Mouse (Mus musculus) heart, embryonic 13.5 days (tissue): Measurements from ENCODE around the gene Obscn. TPM values are rescaled to one million over a fixed set of nuclear protein-coding genes. Genes with fewer than 3 reads are reported as not detected.

Experiments used
- ATAC-seq: fragments of 200-750 bp; cut with Nextera tagmentation; 2 replicates; pipeline ENCODE4 v1.8.0; 2017; ENCODE audit warnings: moderate TSS enrichment; ENCODE audit not compliant: insufficient number of reproducible peaks, low FRiP score, low TSS enrichment; ENCODE audit errors: extremely low read depth
- H3K27ac ChIP-seq: fragments of 300-500 bp; sonication (generic); replicated peaks from 2 replicates; pipeline ENCODE4 v1.5.1; 2015; ENCODE audit warnings: moderate library complexity, mild to moderate bottlenecking, inconsistent platforms
- H3K27me3 ChIP-seq: fragments of 300-500 bp; sonication (generic); replicated peaks from 2 replicates; pipeline ENCODE4 v1.6.1; 2015; ENCODE audit warnings: mild to moderate bottlenecking, inconsistent platforms
- H3K36me3 ChIP-seq: fragments of 300-500 bp; sonication (generic); 2 replicates; pipeline ENCODE4 v1.6.1; 2015; ENCODE audit warnings: mild to moderate bottlenecking, inconsistent platforms
- H3K4me1 ChIP-seq: fragments of 300-500 bp; sonication (generic); 2 replicates; pipeline ENCODE4 v1.6.1; 2015; ENCODE audit warnings: inconsistent platforms
- H3K4me2 ChIP-seq: fragments of 300-500 bp; sonication (generic); 2 replicates; pipeline ENCODE4 v1.6.1; 2015; ENCODE audit warnings: inconsistent platforms, mild to moderate bottlenecking, moderate library complexity
- H3K4me3 ChIP-seq: fragments of 300-500 bp; sonication (generic); 2 replicates; pipeline ENCODE4 v1.5.1; 2015; ENCODE audit warnings: moderate library complexity, mild to moderate bottlenecking, inconsistent platforms
- H3K9ac ChIP-seq: fragments of 300-500 bp; sonication (generic); 2 replicates; pipeline ENCODE4 v1.6.1; 2015; ENCODE audit warnings: inconsistent platforms, mild to moderate bottlenecking, moderate library complexity
- H3K9me3 ChIP-seq: fragments of 300-500 bp; sonication (generic); 2 replicates; pipeline ENCODE4 v1.6.1; 2016; ENCODE audit warnings: inconsistent platforms
- WGBS: fragments of 180-500 bp; shearing (Covaris S2); methylation state at CpG from one replicate; pipeline ENCODE4 v1.1.7; 2015; ENCODE audit warnings: mixed read lengths; 5-methylcytosine and 5-hydroxymethylcytosine counted together
- polyA plus RNA-seq: library from polyadenylated mRNA; unstranded; fragments of >200 nt; fragmentation: Nextera tagmentation; extraction: Ambion mirVana; gene quantifications from 2 replicates; pipeline ENCODE4 v1.2.1, GENCODE M21; 2015

Obscn gene
- polyA plus RNA-seq: 38.9 and 44.4 TPM in 2 replicates

DNA sequence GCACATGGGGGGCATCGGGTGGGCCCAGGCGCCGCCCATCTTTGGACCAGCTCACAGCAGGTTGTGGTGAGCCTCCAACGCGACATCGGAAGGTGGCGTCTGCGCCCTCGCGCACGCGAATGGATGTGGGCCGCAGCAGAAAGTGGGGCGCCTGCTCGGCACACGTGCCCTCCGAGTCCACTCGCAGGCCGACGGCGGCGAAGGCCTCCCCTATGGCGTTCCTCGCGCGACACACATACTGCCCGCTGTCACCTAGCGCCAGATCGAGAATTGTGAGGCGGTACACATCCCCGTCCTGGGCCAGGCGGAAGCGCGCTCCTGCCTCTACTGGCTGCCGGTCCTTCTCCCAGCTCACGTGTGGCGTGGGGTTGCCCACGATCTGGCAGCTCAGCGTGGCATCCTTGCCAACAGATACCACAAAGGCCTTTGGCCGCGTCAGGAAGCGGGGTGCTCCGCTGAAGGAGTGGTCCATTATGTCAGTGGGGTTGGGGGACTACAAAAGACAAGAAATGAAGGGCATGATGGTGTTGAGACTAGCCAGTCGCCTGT is at the start of gene Obscn:
Gene Obscn, minus strand, starts transcription at position 499 of the 549 bp plus-strand sequence.
- ATAC-seq: no peak
- peaks cover 56% of the 10 kb centered on the region for H3K4me1 ChIP-seq
- peak within 1 kb of the TSS; percentile 50 for H3K4me3 ChIP-seq
- peak within 1 kb of the TSS; percentile 70 for H3K4me2 ChIP-seq
- peaks cover 39% of the 10 kb centered on the region for H3K36me3 ChIP-seq
- no peaks in the 10 kb centered on the region for H3K9me3 ChIP-seq
- H3K27me3 ChIP-seq: peaks cover 64% of the 10 kb centered on the region
- WGBS: 25% methylated on average over 44 of the region's 44 CpGs
- H3K9ac ChIP-seq: peak within 1 kb of the TSS; percentile 86
- H3K27ac ChIP-seq: peak within 1 kb of the TSS; percentile 97

DNA sequence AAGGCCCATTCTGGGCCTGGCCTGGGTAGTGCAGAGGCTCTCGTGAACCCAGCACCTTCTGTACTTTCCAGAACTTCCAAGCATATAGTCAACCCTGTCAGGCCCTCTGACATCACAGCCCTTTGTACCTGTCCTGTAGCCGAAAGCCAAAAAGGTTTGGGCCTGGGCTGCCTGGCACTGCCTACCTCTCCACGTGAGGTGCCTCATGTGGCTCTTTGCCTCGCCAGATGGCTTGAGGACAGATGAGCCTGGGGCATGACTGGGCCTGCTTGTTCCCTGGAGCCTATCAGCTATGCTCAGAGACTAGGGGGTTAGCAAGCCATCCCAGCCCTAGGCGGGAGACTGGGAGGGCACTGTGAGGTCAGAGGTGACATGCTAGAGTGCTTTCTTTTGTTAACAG is 49.3 kb upstream of the Obscn start:
- ATAC-seq: no peak
- H3K36me3 ChIP-seq: peaks cover 33% of the 10 kb centered on the region
- peaks cover 25% of the 10 kb centered on the region for H3K4me1 ChIP-seq
- H3K9me3 ChIP-seq: no peaks in the 10 kb centered on the region
- H3K9ac ChIP-seq: no peak overlapping the region
- no peaks in the 10 kb centered on the region for H3K27me3 ChIP-seq
- H3K27ac ChIP-seq: no peak overlapping the region
- no peak overlapping the region for H3K4me2 ChIP-seq
- no peak overlapping the region for H3K4me3 ChIP-seq
- WGBS: 77% methylated on average over 5 of the region's 5 CpGs

DNA sequence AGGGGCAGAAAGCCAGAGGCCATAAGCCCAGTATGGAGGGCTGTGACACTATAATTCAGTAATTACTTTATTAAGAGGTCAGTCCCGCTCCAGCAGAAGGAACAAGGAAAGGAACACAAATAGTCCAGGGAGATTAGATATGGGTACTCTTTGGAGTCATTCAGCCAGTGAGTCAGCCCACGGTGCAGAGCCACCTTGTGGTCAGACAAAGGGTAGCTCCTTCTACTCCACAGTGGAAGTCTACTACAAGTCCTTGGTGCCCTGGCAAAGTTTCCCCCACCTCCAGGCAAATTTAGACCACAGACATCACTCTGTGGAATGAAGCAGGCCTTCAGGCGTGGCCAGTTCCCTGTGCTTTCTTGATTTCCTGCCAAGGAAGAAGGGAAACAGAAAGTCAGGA is 47.6 kb upstream of the Obscn start:
- Histone ChIP-seq H3K4me2 (0 out of 2 replicates have a peak overlapping the region, but pooled peaks have one; percentile 4), H3K36me3 (peaks cover 33% of the 10 kb centered on the region), H3K9me3 (no peaks in the 10 kb centered on the region), H3K27me3 (peaks cover 14% of the 10 kb centered on the region), H3K9ac (0 out of 2 replicates have a peak overlapping the region, but pooled peaks have one; percentile 33), H3K27ac (peak overlapping the region; percentile 46), H3K4me3 (no peak overlapping the region), H3K4me1 (peaks cover 25% of the 10 kb centered on the region)
- WGBS: 6% methylated on average over 3 of the region's 3 CpGs
- ATAC-seq: no peak

DNA sequence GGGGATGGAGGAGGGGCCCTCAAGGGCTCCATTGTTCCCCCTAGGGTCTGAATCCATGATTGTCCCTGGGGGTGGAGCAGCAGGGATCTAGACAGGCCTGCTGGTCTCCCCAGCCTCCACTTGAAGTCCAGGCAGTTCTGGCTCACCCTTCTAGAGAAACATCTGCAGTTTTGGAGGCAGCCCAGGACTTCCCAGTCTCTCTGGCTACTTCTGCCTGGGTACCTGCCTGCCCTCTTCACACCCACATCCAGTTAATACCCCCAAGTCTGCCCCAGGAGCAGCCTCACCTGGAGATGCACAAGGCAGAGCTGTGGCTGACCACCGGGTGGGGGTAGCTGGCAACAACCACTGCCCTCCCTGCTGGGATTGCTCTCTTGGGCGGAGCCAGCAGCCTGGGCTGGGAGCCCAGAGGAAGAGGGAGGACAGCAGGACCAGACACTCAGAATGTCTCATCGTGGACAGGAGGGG is 46.7 kb upstream of the Obscn start, which contains the start of gene Gjc2:
Gene Gjc2, minus strand, starts transcription at position 350 of the 468 bp plus-strand sequence.
- peaks cover 25% of the 10 kb centered on the region for H3K4me1 ChIP-seq
- peak within 1 kb of the TSS; percentile 46 for H3K27ac ChIP-seq
- H3K27me3 ChIP-seq: peaks cover 23% of the 10 kb centered on the region
- WGBS: 39% methylated on average over 3 of the region's 3 CpGs
- no peak for ATAC-seq
- peaks cover 33% of the 10 kb centered on the region for H3K36me3 ChIP-seq
- 0 out of 2 replicates have a peak within 1 kb of the TSS, but pooled peaks have one; percentile 33 for H3K9ac ChIP-seq
- 0 out of 2 replicates have a peak within 1 kb of the TSS, but pooled peaks have one; percentile 4 for H3K4me2 ChIP-seq
- H3K9me3 ChIP-seq: no peaks in the 10 kb centered on the region
- H3K4me3 ChIP-seq: no peak within 1 kb of the TSS

DNA sequence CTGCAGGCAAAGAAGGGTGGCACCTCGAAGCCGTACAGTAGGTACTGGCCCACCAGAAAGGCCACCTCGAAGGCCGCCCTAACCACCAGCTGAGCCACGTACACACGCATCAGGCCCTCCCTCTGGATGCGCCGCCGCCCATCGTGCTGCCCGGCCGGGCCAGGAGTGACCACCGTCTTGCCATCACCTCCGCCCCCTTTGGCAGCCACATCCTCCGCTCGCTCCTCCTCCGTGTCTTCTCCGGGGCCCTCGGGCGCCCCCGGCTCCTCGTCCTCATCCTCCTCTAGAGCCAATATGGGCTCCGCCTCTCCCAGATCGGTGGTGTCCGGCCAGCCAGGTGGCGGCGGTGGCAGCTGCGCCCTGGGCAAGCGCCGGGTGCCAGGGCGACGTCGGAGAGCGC is 40.7 kb upstream of the Obscn start:
- peak overlapping the region; percentile 45 for H3K4me3 ChIP-seq
- no peak overlapping the region for H3K27ac ChIP-seq
- peak overlapping the region; percentile 65 for H3K4me2 ChIP-seq
- peaks cover 83% of the 10 kb centered on the region for H3K27me3 ChIP-seq
- peaks cover 25% of the 10 kb centered on the region for H3K4me1 ChIP-seq
- ATAC-seq: no peak
- no peaks in the 10 kb centered on the region for H3K36me3 ChIP-seq
- no peaks in the 10 kb centered on the region for H3K9me3 ChIP-seq
- peak overlapping the region; percentile 63 for H3K9ac ChIP-seq
- WGBS: 5% methylated on average over 34 of the region's 34 CpGs

DNA sequence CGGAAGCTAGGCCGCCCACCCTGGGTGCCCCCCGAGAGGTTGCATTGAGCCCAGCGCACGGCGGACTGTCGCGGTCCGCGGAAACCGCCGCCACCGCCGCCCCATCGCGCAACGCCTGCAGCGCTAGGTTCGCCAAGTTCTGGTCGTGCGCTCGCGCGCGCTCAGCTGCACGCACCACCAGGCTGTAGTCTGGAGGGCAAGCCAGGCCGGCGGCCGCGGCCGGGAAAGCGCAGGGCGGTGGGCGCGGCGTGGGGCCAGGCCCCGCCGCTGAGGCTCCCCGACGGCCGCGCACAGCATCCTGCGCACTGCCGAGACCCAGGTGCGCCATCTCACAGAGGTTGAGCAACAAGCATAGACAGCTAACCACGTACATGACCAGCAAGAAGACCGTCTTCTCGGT is 40.3 kb upstream of the Obscn start:
- H3K9ac ChIP-seq: peak overlapping the region; percentile 63
- H3K4me3 ChIP-seq: peak overlapping the region; percentile 45
- H3K4me1 ChIP-seq: peaks cover 25% of the 10 kb centered on the region
- 2% methylated on average over 48 of the region's 48 CpGs for WGBS
- H3K27ac ChIP-seq: no peak overlapping the region
- peak overlapping the region; percentile 65 for H3K4me2 ChIP-seq
- no peaks in the 10 kb centered on the region for H3K36me3 ChIP-seq
- peaks cover 87% of the 10 kb centered on the region for H3K27me3 ChIP-seq
- no peaks in the 10 kb centered on the region for H3K9me3 ChIP-seq
- no peak for ATAC-seq

DNA sequence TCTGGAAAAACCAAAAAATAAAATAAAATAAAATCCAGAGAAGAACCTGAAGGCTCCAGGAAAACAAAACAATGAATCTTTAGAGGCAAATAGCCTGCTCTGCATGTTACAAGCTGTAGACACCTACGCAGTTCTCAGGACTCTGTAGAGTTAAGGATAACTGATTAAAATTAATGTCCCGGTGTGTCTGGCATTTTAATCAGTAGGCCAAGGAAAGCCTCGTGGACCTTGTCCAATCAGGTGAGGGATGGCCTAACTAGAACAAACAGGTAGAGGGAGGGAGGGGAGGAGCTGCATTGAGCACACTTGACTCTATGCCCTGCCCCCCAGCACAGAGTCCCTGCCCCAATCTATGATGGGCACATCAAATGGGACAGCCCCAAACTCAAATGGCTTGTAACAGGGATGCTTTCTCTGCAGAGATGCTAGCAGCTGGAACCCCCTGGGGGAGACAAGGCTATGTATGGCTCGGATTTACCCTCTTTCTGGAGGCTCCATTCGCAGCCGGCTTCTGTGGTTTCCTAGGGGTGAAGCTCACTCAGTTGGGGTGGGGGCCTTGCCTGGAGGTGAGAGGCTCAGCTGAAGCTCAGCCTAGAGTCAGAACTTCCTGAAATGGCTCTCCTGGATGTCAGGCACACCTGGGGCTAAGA is 38.1 kb upstream of the Obscn start:
- Histone ChIP-seq H3K4me1 (peaks cover 18% of the 10 kb centered on the region), H3K4me3 (no peak overlapping the region), H3K9me3 (no peaks in the 10 kb centered on the region), H3K36me3 (no peaks in the 10 kb centered on the region), H3K27ac (no peak overlapping the region), H3K4me2 (no peak overlapping the region), H3K27me3 (peaks cover 79% of the 10 kb centered on the region), H3K9ac (no peak overlapping the region)
- 59% methylated on average over 6 of the region's 6 CpGs for WGBS
- no peak for ATAC-seq

DNA sequence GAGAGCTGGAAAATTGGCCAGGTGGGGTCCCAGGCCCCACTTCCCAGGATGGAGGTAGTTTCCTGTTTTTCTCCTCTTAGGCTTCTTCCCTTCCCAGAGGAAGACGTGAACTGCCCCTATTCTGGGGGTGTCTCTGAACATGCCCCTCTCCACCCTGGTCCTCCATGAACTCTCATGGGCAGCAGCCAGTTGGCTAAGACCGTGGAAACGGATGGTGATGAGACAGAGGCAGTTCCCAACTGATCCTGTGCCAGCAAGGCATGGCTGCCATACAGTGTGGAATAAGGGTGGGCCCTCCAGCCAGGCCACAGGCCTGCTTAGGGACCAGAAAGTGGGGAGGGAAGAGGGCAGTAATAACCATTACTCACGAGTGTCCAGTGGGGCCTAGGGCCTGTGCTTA is 34.3 kb upstream of the Obscn start:
- WGBS: 75% methylated on average over 4 of the region's 4 CpGs
- no peaks in the 10 kb centered on the region for H3K36me3 ChIP-seq
- ATAC-seq: no peak
- no peak overlapping the region for H3K9ac ChIP-seq
- peaks cover 42% of the 10 kb centered on the region for H3K27me3 ChIP-seq
- no peak overlapping the region for H3K4me3 ChIP-seq
- no peaks in the 10 kb centered on the region for H3K9me3 ChIP-seq
- peaks cover 16% of the 10 kb centered on the region for H3K4me1 ChIP-seq
- no peak overlapping the region for H3K4me2 ChIP-seq
- no peak overlapping the region for H3K27ac ChIP-seq

DNA sequence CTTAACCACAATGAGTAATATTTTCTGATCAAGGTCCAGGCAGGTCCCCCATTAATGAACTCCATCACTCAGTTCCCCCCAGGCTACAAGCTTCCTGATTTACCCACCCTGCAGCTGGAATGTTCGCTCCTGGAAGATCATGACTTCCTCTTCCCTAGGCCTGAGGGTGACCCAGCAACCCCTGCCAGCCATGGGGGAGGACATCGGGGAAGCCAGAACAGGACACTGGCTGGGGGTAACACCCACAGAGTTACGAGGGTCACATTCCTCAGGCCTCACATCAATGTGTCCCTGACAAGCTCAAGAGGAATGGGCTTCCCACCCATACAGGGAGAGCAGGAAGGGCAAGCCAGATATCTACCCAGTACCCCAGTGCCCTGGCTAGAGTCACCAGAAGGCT is 33.6 kb upstream of the Obscn start:
- Histone ChIP-seq H3K36me3 (no peaks in the 10 kb centered on the region), H3K4me3 (no peak overlapping the region), H3K4me1 (peaks cover 22% of the 10 kb centered on the region), H3K9ac (no peak overlapping the region), H3K4me2 (no peak overlapping the region), H3K9me3 (no peaks in the 10 kb centered on the region), H3K27me3 (peaks cover 34% of the 10 kb centered on the region), H3K27ac (no peak overlapping the region)
- 41% methylated on average over 3 of the region's 3 CpGs for WGBS
- no peak for ATAC-seq

DNA sequence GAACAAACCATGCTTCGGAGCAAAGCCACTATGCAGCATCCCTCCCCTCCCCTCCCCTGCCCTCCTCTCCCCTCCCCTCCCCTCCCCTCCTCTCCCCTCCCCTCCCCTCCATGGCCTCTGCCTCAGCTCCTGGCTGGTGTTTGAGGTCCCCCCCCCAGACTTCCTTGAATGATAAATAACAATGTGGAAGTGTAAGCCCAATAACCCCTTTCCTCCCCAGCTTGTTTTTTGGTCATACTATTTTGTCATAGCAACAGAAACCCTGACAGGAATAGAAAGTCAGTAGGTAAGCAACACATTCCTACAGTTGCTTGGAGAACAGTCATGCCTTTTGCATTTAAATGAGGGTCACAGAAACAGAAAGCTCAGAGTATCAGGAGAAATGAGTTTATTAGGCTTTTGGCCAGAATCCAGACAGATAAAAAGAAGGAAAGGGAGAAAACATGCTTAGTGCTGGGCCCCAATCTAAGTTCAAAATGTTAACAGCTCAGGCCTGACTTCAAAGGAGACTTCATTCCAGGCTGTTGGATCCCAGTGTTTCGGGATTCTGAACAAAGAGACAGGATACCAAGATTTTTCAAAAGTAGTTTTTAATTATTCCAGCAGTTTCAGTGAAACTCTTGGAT is 29.5 kb upstream of the Obscn start:
- peak overlapping the region; percentile 100 for H3K27ac ChIP-seq
- H3K9ac ChIP-seq: no peak overlapping the region
- no peaks in the 10 kb centered on the region for H3K27me3 ChIP-seq
- H3K36me3 ChIP-seq: no peaks in the 10 kb centered on the region
- no peak overlapping the region for H3K4me2 ChIP-seq
- H3K9me3 ChIP-seq: no peaks in the 10 kb centered on the region
- H3K4me3 ChIP-seq: no peak overlapping the region
- ATAC-seq: no peak
- WGBS: 46% methylated on average over 2 of the region's 2 CpGs
- H3K4me1 ChIP-seq: peaks cover 54% of the 10 kb centered on the region

DNA sequence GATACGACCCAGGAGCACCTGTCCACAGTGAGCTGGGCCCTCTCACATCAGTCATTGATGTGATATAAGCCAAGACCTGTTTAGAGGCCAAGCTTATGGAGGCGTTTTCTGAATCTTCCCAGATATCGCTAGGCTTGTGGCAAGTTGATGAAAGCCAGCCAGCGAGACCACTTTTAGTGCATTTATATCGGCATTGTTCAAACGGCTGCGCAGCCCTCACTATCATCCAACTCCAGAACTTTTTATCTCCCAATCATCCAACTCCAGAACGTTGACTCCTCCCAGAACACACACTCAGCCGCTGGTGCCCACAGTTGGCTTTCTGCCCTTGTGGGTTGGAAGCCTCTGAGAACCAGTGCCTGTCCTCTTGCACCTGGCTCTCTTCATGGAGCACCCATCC is 28.2 kb upstream of the Obscn start:
- ATAC-seq: no peak

More for the DNA sequence above, 28.2 kb upstream of the Obscn start:
- Histone ChIP-seq H3K9me3 (no peaks in the 10 kb centered on the region), H3K27ac (peak overlapping the region; percentile 100), H3K36me3 (peaks cover 8% of the 10 kb centered on the region; the same call in 1 of the 2 replicates), H3K9ac (peak overlapping the region; percentile 93), H3K4me1 (peaks cover 48% of the 10 kb centered on the region), H3K4me3 (peak overlapping the region; percentile 78), H3K4me2 (peak overlapping the region; percentile 74), H3K27me3 (no peaks in the 10 kb centered on the region)
- WGBS: 45% methylated on average over 9 of the region's 9 CpGs
